Mouse (Mus musculus) heart, adult 2 months (tissue): Measurements from ENCODE around the gene 4933427D14Rik. TPM values are rescaled to one million over a fixed set of nuclear protein-coding genes. Genes with fewer than 3 reads are reported as not detected.

ENCODE experiments used
- DNase-seq, 2 experiments: peaks; one replicate each; pipeline ENCODE4 v3.0.0; 2021
- H3K27ac ChIP-seq: fragments of 200-600 bp; 2 replicates; pipeline ENCODE4 v1.8.1; 2022
- H3K27me3 ChIP-seq: fragments of 200-500 bp; 2 replicates; pipeline ENCODE4 v1.6.1; 2012; ENCODE audit warnings: mild to moderate bottlenecking, low read length, inconsistent platforms, mixed read lengths; ENCODE audit not compliant: control insufficient read depth, insufficient read depth
- H3K36me3 ChIP-seq: fragments of 200-500 bp; 2 replicates; pipeline ENCODE4 v1.6.1; 2012; ENCODE audit warnings: low read length, inconsistent platforms; ENCODE audit not compliant: control insufficient read depth, insufficient read depth
- H3K4me1 ChIP-seq: fragments of 200-500 bp; 2 replicates; pipeline ENCODE4 v1.6.1; 2011; ENCODE audit warnings: low read length; ENCODE audit not compliant: control insufficient read depth, insufficient read depth
- H3K4me3 ChIP-seq: fragments of 200-600 bp; 2 replicates; pipeline ENCODE4 v1.8.1; 2022
- H3K79me2 ChIP-seq: fragments of 200-500 bp; replicated peaks from 2 replicates; pipeline ENCODE4 v1.6.1; 2012; ENCODE audit warnings: mild to moderate bottlenecking, inconsistent platforms, low read length, moderate library complexity, mixed read lengths; ENCODE audit not compliant: control insufficient read depth, insufficient read depth
- H3K9ac ChIP-seq: fragments of 200-500 bp; 2 replicates; pipeline ENCODE4 v1.6.1; 2012; ENCODE audit warnings: low read depth, mild to moderate bottlenecking, control low read depth, inconsistent platforms, low read length, mixed read lengths
- CTCF ChIP-seq: fragments of 200-600 bp; IDR thresholded peaks from 2 replicates; pipeline ENCODE4 v1.8.1; 2022; ENCODE audit warnings: antibody characterized with exemption, mild to moderate bottlenecking, moderate library complexity
- EP300 ChIP-seq: fragments of 200-500 bp; IDR thresholded peaks from 2 replicates; pipeline ENCODE4 v1.6.1; 2011; ENCODE audit warnings: low read depth, low read length, control low read depth; ENCODE audit not compliant: insufficient read depth
- POLR2A ChIP-seq: fragments of 200-500 bp; IDR thresholded peaks from 2 replicates; pipeline ENCODE4 v1.6.1; 2011; ENCODE audit warnings: mild to moderate bottlenecking, low read depth, low read length, control low read depth; ENCODE audit not compliant: insufficient read depth
- WGBS: fragments of 180-500 bp; shearing (Covaris S2); methylation state at CpG from one replicate; pipeline ENCODE4 v1.1.7; 2018; 5-methylcytosine and 5-hydroxymethylcytosine counted together
- intact Hi-C: fragments of 180-260 bp; cut with DNase I; formaldehyde crosslinking; loops from one replicate; pipeline ENCODE4 v1.15.1; 2025
- polyA plus RNA-seq: library from polyadenylated mRNA; depleted of rRNA; stranded (reverse); fragments of >200 nt; gene quantifications from 2 replicates; pipeline ENCODE4 v1.2.3, GENCODE M21; 2012
- total RNA-seq, 2 experiments: library from RNA; stranded (reverse); gene quantifications; 2 replicates each; pipeline ENCODE4 v1.2.3; 2021

The 4933427D14Rik gene
- total and polyA plus RNA-seq, 3 experiments: 2.0 to 2.3 (median 2.0) TPM

GRCm38 (mm10) chr11:72224865-72225264 is 17.6 kb upstream of the 4933427D14Rik start:
- peak; percentile 62 to 83 for DNase-seq
- WGBS: 9% methylated on average over 5 of the region's 5 CpGs

GRCm38 (mm10) chr11:72223414-72223813 is 16.2 kb upstream of the 4933427D14Rik start:
- H3K36me3 ChIP-seq: no peaks in the 10 kb centered on the region
- H3K4me1 ChIP-seq: no peaks in the 10 kb centered on the region
- H3K79me2 ChIP-seq: no peaks in the 10 kb centered on the region
- WGBS: 77% methylated on average over 4 of the region's 4 CpGs
- no peaks in the 10 kb centered on the region for H3K27me3 ChIP-seq
- H3K9ac ChIP-seq: no peak overlapping the region
- TF ChIP-seq EP300 (no peak), CTCF (no peak), POLR2A (no peak)
- H3K4me3 ChIP-seq: no peak overlapping the region
- no peak overlapping the region for H3K27ac ChIP-seq
- DNase-seq: no peak
- intact Hi-C loops: no loop called here

More at GRCm38 (mm10) chr11:72224865-72225264, 17.6 kb upstream of the 4933427D14Rik start:
- Histone ChIP-seq H3K79me2 (no peaks in the 10 kb centered on the region), H3K9ac (no peak overlapping the region), H3K36me3 (no peaks in the 10 kb centered on the region), H3K4me3 (no peak overlapping the region), H3K27ac (no peak overlapping the region), H3K4me1 (no peaks in the 10 kb centered on the region), H3K27me3 (no peaks in the 10 kb centered on the region)
- intact Hi-C loops: loop anchor here (2.0 kb wide), 3 partner anchors 100 to 340 kb away; no protein-coding TSS in a partner anchor
- TF ChIP-seq POLR2A (no peak), CTCF (peak; percentile 96), EP300 (peak; percentile 87; the same call in 1 of the 2 replicates)

GRCm38 (mm10) chr11:72221278-72221677 is 14.0 kb upstream of the 4933427D14Rik start:
- no peaks in the 10 kb centered on the region for H3K79me2 ChIP-seq
- 17% methylated on average over 6 of the region's 6 CpGs for WGBS
- H3K4me1 ChIP-seq: no peaks in the 10 kb centered on the region
- DNase-seq: peak; percentile 49 to 68
- no peaks in the 10 kb centered on the region for H3K36me3 ChIP-seq
- no peaks in the 10 kb centered on the region for H3K27me3 ChIP-seq
- intact Hi-C loops: no loop called here
- TF ChIP-seq EP300: no peak
- TF ChIP-seq CTCF: peak; percentile 97
- H3K27ac ChIP-seq: no peak overlapping the region
- H3K9ac ChIP-seq: no peak overlapping the region
- H3K4me3 ChIP-seq: no peak overlapping the region

- WGBS: 52% methylated on average over 5 of the region's 5 CpGs
- no peaks in the 10 kb centered on the region for H3K79me2 ChIP-seq
- no peak for DNase-seq
- H3K9ac ChIP-seq: no peak overlapping the region
- H3K27ac ChIP-seq: no peak overlapping the region
- no peak for TF ChIP-seq POLR2A
- no peak for TF ChIP-seq CTCF
- TF ChIP-seq EP300: no peak
- H3K4me1 ChIP-seq: peaks cover 2% of the 10 kb centered on the region; the same call in 1 of the 2 replicates
- H3K36me3 ChIP-seq: no peaks in the 10 kb centered on the region
- intact Hi-C loops: loop anchor here (5.0 kb wide), 1 partner anchor 85 kb away; the partner anchor contains the start of gene Xaf1
- no peaks in the 10 kb centered on the region for H3K27me3 ChIP-seq
- H3K4me3 ChIP-seq: no peak overlapping the region
Measured at GRCm38 (mm10) chr11:72217116-72217515, 9.9 kb upstream of the 4933427D14Rik start.

GRCm38 (mm10) chr11:72215410-72215797 is 8.1 kb upstream of the 4933427D14Rik start, which contains the start of gene Med31:
Med31 (minus strand) TSS chr11:72215592.
- DNase-seq: peak; percentile 82 to 84
- peak within 1 kb of the TSS; percentile 84 for H3K4me3 ChIP-seq
- peak within 1 kb of the TSS; percentile 75 for H3K9ac ChIP-seq
- intact Hi-C loops: loop anchor here (5.0 kb wide), 1 partner anchor 87 kb away; the partner anchor contains the start of gene Xaf1
- WGBS: under 1% methylated on average over 29 of the region's 29 CpGs
- no peaks in the 10 kb centered on the region for H3K36me3 ChIP-seq
- no peaks in the 10 kb centered on the region for H3K79me2 ChIP-seq
- H3K4me1 ChIP-seq: peaks cover 2% of the 10 kb centered on the region; the same call in 1 of the 2 replicates
- peak within 1 kb of the TSS; percentile 85 for H3K27ac ChIP-seq
- TF ChIP-seq CTCF (no peak), EP300 (0 out of 2 replicates have a peak, but pooled peaks have one; percentile 20), POLR2A (no peak; the same call in 1 of the 2 replicates)
- H3K27me3 ChIP-seq: no peaks in the 10 kb centered on the region

GRCm38 (mm10) chr11:72214591-72215409 is 7.5 kb upstream of the 4933427D14Rik start:
- Histone ChIP-seq H3K4me1 (peaks cover 2% of the 10 kb centered on the region; the same call in 1 of the 2 replicates), H3K4me3 (peak overlapping the region; percentile 84), H3K36me3 (no peaks in the 10 kb centered on the region), H3K79me2 (no peaks in the 10 kb centered on the region), H3K27ac (peak overlapping the region; percentile 85), H3K9ac (peak overlapping the region; percentile 75), H3K27me3 (no peaks in the 10 kb centered on the region)
- intact Hi-C loops: loop anchor here (5.0 kb wide), 1 partner anchor 88 kb away; the partner anchor contains the start of gene Xaf1
- WGBS: under 1% methylated on average over 51 of the region's 51 CpGs
- TF ChIP-seq EP300 (0 out of 2 replicates have a peak, but pooled peaks have one; percentile 44), CTCF (no peak), POLR2A (peak; percentile 90)
- DNase-seq: peak; percentile 93 to 95
